Comparison of ENCODE assay signal across 19 mouse cellular contexts in genomic region chr17:87380681-87381080, GRCm38 (mm10). TPM values are rescaled to one million over a fixed set of nuclear protein-coding genes. Genes with fewer than 3 reads are reported as not detected.
DNase-seq lines count a peak whose midpoint lies in the region; ATAC-seq and TF ChIP-seq lines count a peak whose summit lies in the region.
"Had no signal": no experiment of that assay in that cellular context is flagged by ENCODE, and none has a peak within 500 bp of the region (broad histone marks: within the 10 kb centered on the region; RNA-seq: fewer than 3 reads in every experiment).

No protein-coding gene starts in this region.

- DNase-seq in hindbrain, embryonic 11.5 days (ENCODE audit: low spot score) = no peak
- no peak for DNase-seq in lung, postnatal 0 days (ENCODE audit: low spot score)
- DNase-seq in lung, postnatal 36 days = no peak
- DNase-seq in MN1 (ENCODE audit: low spot score) = no peak
- DNase-seq: adrenal gland, adult 8-10 months; cerebellum, adult 9-10 months; heart, postnatal 4 days; lung, adult 2 months; retina, postnatal 1 day had no signal

- TF ChIP-seq EP300 in lung, postnatal 0 days (IDR thresholded peaks at IDR 0.05) = no peak

- no peaks in the 10 kb centered on the region for H3K36me3 ChIP-seq in hindbrain, embryonic 12.5 days
- H3K36me3 ChIP-seq in hindbrain, embryonic 11.5 days (ENCODE audit: control insufficient read depth, insufficient read depth, low read length) = no peaks in the 10 kb centered on the region
- H3K36me3 ChIP-seq in lung, postnatal 0 days (ENCODE audit: insufficient read depth, low read length) = no peaks in the 10 kb centered on the region
- no peaks in the 10 kb centered on the region for H3K36me3 ChIP-seq in hindbrain, embryonic 13.5 days
- H3K36me3 ChIP-seq: embryonic facial prominence, embryonic 13.5 days; forebrain, embryonic 15.5 days; heart, embryonic 15.5 days; intestine, embryonic 15.5 days had no signal

- H3K4me2 ChIP-seq in hindbrain, embryonic 12.5 days (replicated peaks) = no peak overlapping the region
- no peak overlapping the region for H3K4me2 ChIP-seq in hindbrain, embryonic 11.5 days (replicated peaks; ENCODE audit: low read depth, low read length)
- no peak overlapping the region for H3K4me2 ChIP-seq in lung, postnatal 0 days (replicated peaks; ENCODE audit: low read depth, low read length)
- H3K4me2 ChIP-seq in hindbrain, embryonic 13.5 days = no peak overlapping the region
- H3K4me2 ChIP-seq: embryonic facial prominence, embryonic 13.5 days; forebrain, embryonic 15.5 days; heart, embryonic 15.5 days; intestine, embryonic 15.5 days; liver, embryonic 11.5 days had no signal

- H3K4me3 ChIP-seq in hindbrain, embryonic 12.5 days = no peak overlapping the region
- no peak overlapping the region for H3K4me3 ChIP-seq in hindbrain, embryonic 11.5 days (ENCODE audit: low read depth, low read length)
- H3K4me3 ChIP-seq in lung, postnatal 0 days (ENCODE audit: low read depth, low read length) = no peak overlapping the region
- no peak overlapping the region for H3K4me3 ChIP-seq in hindbrain, embryonic 13.5 days
- H3K4me3 ChIP-seq in olfactory bulb, adult 2 months (ENCODE audit: insufficient read depth, low read depth, low read length) = no peak overlapping the region
- H3K4me3 ChIP-seq: embryonic facial prominence, embryonic 13.5 days; forebrain, embryonic 15.5 days; heart, embryonic 15.5 days; intestine, embryonic 15.5 days; megakaryocyte, embryonic 14.5 days had no signal

- no peak for ATAC-seq in hindbrain, embryonic 12.5 days (ENCODE audit: low FRiP score)
- ATAC-seq in hindbrain, embryonic 11.5 days (ENCODE audit: low FRiP score) = no peak
- ATAC-seq in lung, postnatal 0 days = no peak
- ATAC-seq in hindbrain, embryonic 13.5 days (ENCODE audit: low FRiP score) = no peak
- ATAC-seq: forebrain, embryonic 15.5 days had no signal

- peaks cover 48% of the 10 kb centered on the region for H3K4me1 ChIP-seq in hindbrain, embryonic 12.5 days
- H3K4me1 ChIP-seq in hindbrain, embryonic 11.5 days (replicated peaks; ENCODE audit: control insufficient read depth, insufficient read depth, low read length) = peaks cover 15% of the 10 kb centered on the region
- peaks cover 16% of the 10 kb centered on the region; the same call in 1 of the 2 replicates for H3K4me1 ChIP-seq in lung, postnatal 0 days (ENCODE audit: insufficient read depth, low read depth, low read length)
- H3K4me1 ChIP-seq in hindbrain, embryonic 13.5 days (replicated peaks) = peaks cover 54% of the 10 kb centered on the region
- H3K4me1 ChIP-seq in olfactory bulb, adult 2 months (ENCODE audit: control insufficient read depth, insufficient read depth, low read length) = peaks cover 80% of the 10 kb centered on the region

- peak overlapping the region; percentile 67; the same call in 1 of the 2 replicates for H3K27ac ChIP-seq in hindbrain, embryonic 12.5 days
- H3K27ac ChIP-seq in hindbrain, embryonic 11.5 days (ENCODE audit: low read depth, low read length) = no peak overlapping the region
- 0 out of 2 replicates have a peak overlapping the region, but pooled peaks have one; percentile 20 for H3K27ac ChIP-seq in lung, postnatal 0 days (ENCODE audit: low read length)
- peak overlapping the region; percentile 82; the same call in 1 of the 2 replicates for H3K27ac ChIP-seq in hindbrain, embryonic 13.5 days
- peak overlapping the region; percentile 65 for H3K27ac ChIP-seq in olfactory bulb, adult 2 months (ENCODE audit: insufficient read depth, low read depth, low read length)
- H3K27ac ChIP-seq: heart, embryonic 15.5 days had no signal

- 71% methylated on average over 9 of the region's 9 CpGs for WGBS in hindbrain, embryonic 12.5 days
- WGBS in hindbrain, embryonic 11.5 days = 81% methylated on average over 9 of the region's 9 CpGs
- WGBS in lung, postnatal 0 days = 85% methylated on average over 9 of the region's 9 CpGs
- 62% methylated on average over 9 of the region's 9 CpGs for WGBS in hindbrain, embryonic 13.5 days
- WGBS in olfactory bulb, adult 2 months = 84% methylated on average over 9 of the region's 9 CpGs

- no peak for TF ChIP-seq POLR2A in olfactory bulb, adult 2 months (IDR thresholded peaks at IDR 0.05; ENCODE audit: insufficient read depth, low read depth, low read length)

- H3K9me3 ChIP-seq in hindbrain, embryonic 12.5 days (replicated peaks) = no peaks in the 10 kb centered on the region
- no peaks in the 10 kb centered on the region for H3K9me3 ChIP-seq in hindbrain, embryonic 11.5 days (ENCODE audit: control insufficient read depth, low read length)
- H3K9me3 ChIP-seq in lung, postnatal 0 days (ENCODE audit: low read length) = no peaks in the 10 kb centered on the region
- H3K9me3 ChIP-seq in hindbrain, embryonic 13.5 days = no peaks in the 10 kb centered on the region
- H3K9me3 ChIP-seq: embryonic facial prominence, embryonic 13.5 days; forebrain, embryonic 15.5 days; heart, embryonic 15.5 days; intestine, embryonic 15.5 days; megakaryocyte, embryonic 14.5 days had no signal

- no peaks in the 10 kb centered on the region for H3K27me3 ChIP-seq in hindbrain, embryonic 12.5 days
- no peaks in the 10 kb centered on the region for H3K27me3 ChIP-seq in hindbrain, embryonic 11.5 days (ENCODE audit: control insufficient read depth, insufficient read depth, low read length)
- no peaks in the 10 kb centered on the region for H3K27me3 ChIP-seq in lung, postnatal 0 days (replicated peaks; ENCODE audit: insufficient read depth, low read length)
- no peaks in the 10 kb centered on the region for H3K27me3 ChIP-seq in hindbrain, embryonic 13.5 days
- H3K27me3 ChIP-seq: embryonic facial prominence, embryonic 13.5 days; forebrain, embryonic 15.5 days; heart, embryonic 15.5 days; intestine, embryonic 15.5 days had no signal

- TF ChIP-seq CTCF in lung, postnatal 0 days (IDR thresholded peaks at IDR 0.05) = no peak
- no peak for TF ChIP-seq CTCF in olfactory bulb, adult 2 months (IDR thresholded peaks at IDR 0.05; ENCODE audit: insufficient read depth, low read depth, low read length)

- H3K9ac ChIP-seq in hindbrain, embryonic 12.5 days = no peak overlapping the region
- H3K9ac ChIP-seq in hindbrain, embryonic 11.5 days (ENCODE audit: low read depth, low read length) = no peak overlapping the region
- H3K9ac ChIP-seq in lung, postnatal 0 days (replicated peaks; ENCODE audit: low read depth) = no peak overlapping the region
- no peak overlapping the region; the same call in 1 of the 2 replicates for H3K9ac ChIP-seq in hindbrain, embryonic 13.5 days
- H3K9ac ChIP-seq: embryonic facial prominence, embryonic 13.5 days; forebrain, embryonic 15.5 days; heart, embryonic 15.5 days had no signal

RNA-seq across cellular contexts. Expression of gene Stpg4, which starts 46.9 kb away (rescaled TPM):
- 0.34 TPM in 1 of 2 replicates, not detected in the other for polyA plus RNA-seq in hindbrain, embryonic 12.5 days (2016; fragmentation: Nextera tagmentation; extraction: Ambion mirVana)
- polyA plus RNA-seq in hindbrain, embryonic 11.5 days (2014; fragmentation: Nextera tagmentation; extraction: Ambion mirVana) = not detected in 2 replicates
- polyA plus RNA-seq in lung, postnatal 0 days (2015; fragmentation: Nextera tagmentation; extraction: Ambion mirVana) = not detected in 2 replicates
- polyA plus RNA-seq in hindbrain, embryonic 13.5 days (2015; fragmentation: Nextera tagmentation; extraction: Ambion mirVana) = not detected in 2 replicates
- not detected in 2 replicates for polyA plus RNA-seq in olfactory bulb, adult 2 months (2012; ENCODE audit: insufficient read depth, insufficient read length, low replicate concordance, missing spikeins)
- polyA plus RNA-seq: embryonic facial prominence, embryonic 13.5 days; forebrain, embryonic 15.5 days; heart, embryonic 15.5 days; intestine, embryonic 15.5 days; kidney, embryonic 14.5 days; liver, embryonic 11.5 days; lung, adult 2 months had no signal
